Mouse (Mus musculus) lung, postnatal 0 days (tissue): Measurements from ENCODE around the gene Aebp1. TPM values are rescaled to one million over a fixed set of nuclear protein-coding genes. Genes with fewer than 3 reads are reported as not detected.

ENCODE experiments used
- ATAC-seq: fragments of 200-750 bp; cut with Nextera tagmentation; 2 replicates; pipeline ENCODE4 v1.8.0; 2017; ENCODE audit warnings: moderate library complexity
- DNase-seq: peaks from one replicate; pipeline ENCODE4 v3.0.0-alpha.2; 2016; ENCODE audit warnings: low spot score
- H3K27ac ChIP-seq: fragments of 300-500 bp; sonication (generic); 2 replicates; pipeline ENCODE4 v1.5.1; 2014; ENCODE audit warnings: antibody characterized with exemption, mild to moderate bottlenecking, low read length, mixed read lengths
- H3K27me3 ChIP-seq: fragments of 300-500 bp; sonication (generic); replicated peaks from 2 replicates; pipeline ENCODE4 v1.6.1; 2014; ENCODE audit warnings: low read length, mixed read lengths; ENCODE audit not compliant: insufficient read depth
- H3K36me3 ChIP-seq: fragments of 300-500 bp; sonication (generic); 2 replicates; pipeline ENCODE4 v1.6.1; 2014; ENCODE audit warnings: low read length, mixed read lengths; ENCODE audit not compliant: insufficient read depth
- H3K4me1 ChIP-seq: fragments of 300-500 bp; sonication (generic); 2 replicates; pipeline ENCODE4 v1.6.1; 2014; ENCODE audit warnings: antibody characterized with exemption, low read depth, low read length, mixed read lengths; ENCODE audit not compliant: insufficient read depth
- H3K4me2 ChIP-seq: fragments of 300-500 bp; sonication (generic); replicated peaks from 2 replicates; pipeline ENCODE4 v1.6.1; 2014; ENCODE audit warnings: low read depth, mild to moderate bottlenecking, low read length, moderate library complexity, mixed read lengths
- H3K4me3 ChIP-seq: fragments of 300-500 bp; sonication (generic); 2 replicates; pipeline ENCODE4 v1.5.1; 2014; ENCODE audit warnings: low read depth, low read length
- H3K9ac ChIP-seq: fragments of 300-500 bp; sonication (generic); replicated peaks from 2 replicates; pipeline ENCODE4 v1.6.1; 2014; ENCODE audit warnings: low read depth, mild to moderate bottlenecking
- H3K9me3 ChIP-seq: fragments of 300-500 bp; sonication (generic); 2 replicates; pipeline ENCODE4 v1.6.1; 2016; ENCODE audit warnings: low read length, mixed read lengths
- CTCF ChIP-seq: IDR thresholded peaks from 2 replicates; pipeline ENCODE4 v1.5.1; 2016; ENCODE audit warnings: antibody characterized with exemption, mild to moderate bottlenecking
- EP300 ChIP-seq: IDR thresholded peaks from 2 replicates; pipeline ENCODE4 v1.6.1; 2016; ENCODE audit warnings: antibody characterized with exemption, mild to moderate bottlenecking, control low read depth
- WGBS: fragments of 180-500 bp; shearing (Covaris S2); extraction: QIAGEN DNeasy Blood & Tissue Kit; methylation state at CpG from one replicate; pipeline ENCODE4 v1.1.7; 2014; 5-methylcytosine and 5-hydroxymethylcytosine counted together
- polyA plus RNA-seq: library from polyadenylated mRNA; unstranded; fragments of >200 nt; fragmentation: Nextera tagmentation; extraction: Ambion mirVana; gene quantifications from 2 replicates; pipeline ENCODE4 v1.2.1, GENCODE M21; 2015

Gene Aebp1
- polyA plus RNA-seq, 1 experiment from 2014 or later = 22.3 TPM

DNA sequence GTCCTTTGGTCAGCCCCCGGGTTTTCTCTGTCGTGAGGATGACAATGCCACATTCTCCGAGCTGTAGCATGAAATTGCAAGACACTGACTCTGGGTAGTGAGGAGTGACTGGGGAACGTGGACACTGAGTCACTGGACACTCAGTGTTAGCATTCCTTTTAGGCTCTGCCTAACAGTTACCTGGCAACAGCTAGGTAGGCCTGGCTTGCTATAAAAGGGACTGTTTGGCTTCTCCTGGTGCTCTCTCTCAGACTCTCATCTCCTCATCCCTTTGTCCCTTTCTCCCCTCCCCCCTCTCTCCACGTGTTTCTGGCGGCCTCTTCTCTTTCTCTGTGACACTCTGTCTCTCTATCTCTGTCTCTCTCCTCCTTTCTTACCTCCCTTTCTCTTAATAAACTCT is 40.6 kb downstream of the Aebp1 start:
- no peaks in the 10 kb centered on the region for H3K27me3 ChIP-seq
- DNase-seq = peak; percentile 37
- 0 out of 2 replicates have a peak overlapping the region, but pooled peaks have one; percentile 17 for H3K4me3 ChIP-seq
- WGBS = 24% methylated on average over 6 of the region's 6 CpGs
- H3K4me2 ChIP-seq = peak overlapping the region; percentile 51
- H3K36me3 ChIP-seq = no peaks in the 10 kb centered on the region
- H3K9me3 ChIP-seq = no peaks in the 10 kb centered on the region
- H3K27ac ChIP-seq = no peak overlapping the region
- H3K9ac ChIP-seq = no peak overlapping the region
- H3K4me1 ChIP-seq = peaks cover 7% of the 10 kb centered on the region; the same call in 1 of the 2 replicates
- no peak for TF ChIP-seq CTCF
- TF ChIP-seq EP300 = no peak
- peak; percentile 30 for ATAC-seq

DNA sequence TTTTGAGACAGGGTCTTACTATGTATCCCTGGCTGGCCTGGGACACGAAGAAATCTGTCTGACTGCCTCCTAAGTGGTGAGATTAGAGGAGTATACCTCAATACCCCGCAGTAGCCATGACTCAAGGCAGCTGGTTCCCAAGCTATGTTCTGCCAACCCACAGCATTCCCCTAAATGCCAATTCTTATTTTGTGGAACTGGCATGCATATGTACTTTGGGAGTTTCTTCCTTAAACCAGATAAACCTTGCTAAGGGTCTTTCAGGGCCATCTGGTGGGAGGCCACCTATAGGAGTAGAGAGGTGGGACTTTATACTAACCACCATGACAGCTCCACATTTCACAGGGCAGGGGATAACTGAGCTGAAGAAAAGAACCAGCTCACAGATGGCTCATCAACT is 42.1 kb downstream of the Aebp1 start:
- TF ChIP-seq EP300 = no peak
- Histone ChIP-seq H3K4me1 (no peaks in the 10 kb centered on the region; the same call in 1 of the 2 replicates), H3K27me3 (no peaks in the 10 kb centered on the region), H3K4me2 (no peak overlapping the region), H3K9me3 (no peaks in the 10 kb centered on the region), H3K9ac (no peak overlapping the region), H3K36me3 (no peaks in the 10 kb centered on the region), H3K4me3 (no peak overlapping the region), H3K27ac (no peak overlapping the region)
- ATAC-seq (no peak), DNase-seq (no peak)
- WGBS = 76% methylated on average over 2 of the region's 2 CpGs

- no peak for TF ChIP-seq EP300
- no peak for TF ChIP-seq CTCF
- Histone ChIP-seq H3K4me1 (no peaks in the 10 kb centered on the region; the same call in 1 of the 2 replicates), H3K9me3 (no peaks in the 10 kb centered on the region), H3K27me3 (no peaks in the 10 kb centered on the region), H3K36me3 (no peaks in the 10 kb centered on the region), H3K9ac (no peak overlapping the region), H3K4me2 (no peak overlapping the region), H3K4me3 (no peak overlapping the region), H3K27ac (no peak overlapping the region)
- 73% methylated on average over 19 of the region's 19 CpGs for WGBS
- no peak for ATAC-seq
- DNase-seq = no peak
Measured at GRCm38 (mm10) chr11:5904357-5904756, 42.6 kb downstream of the Aebp1 start.

GRCm38 (mm10) chr11:5904871-5905270 is 43.1 kb downstream of the Aebp1 start:
- Histone ChIP-seq H3K27ac (no peak overlapping the region), H3K4me2 (no peak overlapping the region), H3K27me3 (no peaks in the 10 kb centered on the region), H3K9ac (no peak overlapping the region), H3K4me3 (no peak overlapping the region), H3K36me3 (no peaks in the 10 kb centered on the region), H3K4me1 (no peaks in the 10 kb centered on the region; the same call in 1 of the 2 replicates), H3K9me3 (no peaks in the 10 kb centered on the region)
- WGBS = 83% methylated on average over 6 of the region's 6 CpGs
- no peak for DNase-seq
- TF ChIP-seq CTCF = no peak
- no peak for TF ChIP-seq EP300
- no peak for ATAC-seq

DNA sequence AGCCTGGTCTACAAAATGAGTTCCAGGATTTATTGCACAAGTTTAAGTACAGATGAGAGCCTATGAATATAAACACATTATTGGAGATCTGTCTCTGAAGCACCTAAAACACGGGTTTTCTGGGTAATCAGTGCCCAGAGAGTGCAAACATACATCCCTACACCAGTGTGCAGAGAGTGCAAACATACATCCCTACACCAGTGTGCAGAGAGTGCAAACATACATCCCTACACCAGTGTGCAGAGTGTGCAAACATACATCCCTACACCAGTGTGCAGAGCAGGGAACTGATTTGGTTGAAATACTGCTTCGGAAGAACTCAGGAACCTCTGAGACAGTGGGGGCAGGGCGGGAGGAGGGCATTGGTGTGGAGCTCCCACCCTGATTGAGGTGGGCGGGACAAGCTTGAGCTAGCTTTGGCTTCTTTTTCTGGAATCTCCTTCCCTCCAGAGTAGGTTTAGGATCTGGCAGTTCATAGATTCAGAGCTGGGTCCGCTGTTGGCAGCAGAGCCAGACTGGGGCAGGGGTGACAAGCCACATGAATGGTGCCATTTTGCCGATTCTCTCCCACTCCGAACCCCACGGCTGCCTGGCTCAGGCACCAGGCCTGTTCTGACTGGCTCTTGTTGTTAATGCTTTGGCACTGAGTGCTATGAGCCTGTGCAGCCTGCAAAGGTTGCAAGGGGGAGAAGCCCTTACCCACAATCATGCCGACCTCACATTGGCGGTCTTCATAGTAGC is 44.2 kb downstream of the Aebp1 start:
- no peak for TF ChIP-seq EP300
- no peak for TF ChIP-seq CTCF
- no peak overlapping the region for H3K27ac ChIP-seq
- H3K9me3 ChIP-seq = no peaks in the 10 kb centered on the region
- H3K27me3 ChIP-seq = no peaks in the 10 kb centered on the region
- no peak overlapping the region for H3K4me2 ChIP-seq
- no peak for DNase-seq
- no peaks in the 10 kb centered on the region; the same call in 1 of the 2 replicates for H3K4me1 ChIP-seq
- WGBS = 82% methylated on average over 10 of the region's 10 CpGs
- H3K9ac ChIP-seq = no peak overlapping the region
- ATAC-seq = no peak
- H3K36me3 ChIP-seq = no peaks in the 10 kb centered on the region
- no peak overlapping the region for H3K4me3 ChIP-seq

- ATAC-seq = no peak
- H3K36me3 ChIP-seq = no peaks in the 10 kb centered on the region
- H3K4me3 ChIP-seq = no peak overlapping the region
- no peaks in the 10 kb centered on the region for H3K9me3 ChIP-seq
- H3K27me3 ChIP-seq = no peaks in the 10 kb centered on the region
- DNase-seq = no peak
- TF ChIP-seq EP300 (no peak), CTCF (no peak)
- H3K4me2 ChIP-seq = no peak overlapping the region
- H3K9ac ChIP-seq = no peak overlapping the region
- 57% methylated on average over 5 of the region's 5 CpGs for WGBS
- no peaks in the 10 kb centered on the region; the same call in 1 of the 2 replicates for H3K4me1 ChIP-seq
- no peak overlapping the region for H3K27ac ChIP-seq
Measured at GRCm38 (mm10) chr11:5907096-5907495, 45.3 kb downstream of the Aebp1 start.
